Mouse (Mus musculus) olfactory bulb, adult 2 months (tissue): Measurements from ENCODE around the gene Akt1.

Experiments
- CTCF ChIP-seq: fragments of 200-500 bp; IDR thresholded peaks from 2 replicates; pipeline ENCODE4 v1.5.1; 2012; ENCODE audit warnings: low read depth, mild to moderate bottlenecking, low read length, moderate library complexity; ENCODE audit not compliant: insufficient read depth
- POLR2A ChIP-seq: fragments of 200-500 bp; IDR thresholded peaks from 2 replicates; pipeline ENCODE4 v1.6.1; 2012; ENCODE audit warnings: mild to moderate bottlenecking, low read depth, low read length, moderate library complexity; ENCODE audit not compliant: insufficient read depth

DNA sequence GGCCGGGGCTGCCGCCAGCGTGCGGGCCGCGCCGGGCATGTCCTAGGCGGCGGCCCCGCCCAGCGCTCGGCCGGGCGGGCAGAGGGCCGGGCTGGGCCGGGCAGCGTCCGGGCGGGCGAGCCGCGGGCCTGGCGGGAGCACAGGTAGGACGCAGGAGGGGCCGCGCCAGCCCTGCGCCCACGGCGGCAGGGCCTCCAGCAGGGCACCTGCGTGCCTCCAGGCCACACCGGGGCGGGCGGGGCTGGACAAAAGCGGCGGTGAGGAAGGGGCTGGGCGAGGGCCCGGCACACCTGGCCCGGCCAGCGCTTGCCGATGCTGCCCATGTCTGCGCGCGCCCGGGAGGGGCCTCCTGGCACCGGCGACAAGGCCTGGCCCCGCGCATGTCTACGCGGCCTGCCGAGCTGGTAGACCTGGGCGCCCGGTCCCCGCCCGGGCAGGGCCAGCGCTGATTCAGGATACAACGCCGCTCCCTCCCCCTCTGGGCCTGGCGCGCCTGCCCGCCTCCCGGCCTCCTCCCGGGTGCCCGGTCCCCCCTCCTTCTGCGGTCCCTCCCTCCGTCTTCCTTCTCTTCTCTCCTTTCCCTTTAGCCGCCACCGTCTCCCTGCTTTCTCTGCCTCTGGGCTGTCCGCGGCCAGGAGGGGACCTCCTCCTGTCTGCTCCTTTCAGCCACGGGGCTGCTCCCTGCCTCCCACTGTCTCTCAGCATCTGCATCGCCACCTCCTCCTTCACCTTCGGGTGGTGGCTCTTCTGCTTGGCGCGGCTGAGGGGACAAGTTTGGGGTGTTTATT, 47.8 kb upstream of the Akt1 start:
- TF ChIP-seq CTCF: no peak
- no peak for TF ChIP-seq POLR2A
